Mouse (Mus musculus) adrenal gland, adult 18-20 months (tissue): ENCODE data around the gene Aff1. TPM values are rescaled to one million over a fixed set of nuclear protein-coding genes. Genes with fewer than 3 reads are reported as not detected.

Experiments used
- DNase-seq, 2 experiments: peaks; one replicate each; pipeline ENCODE4 v3.0.0; 2021 to 2022; ENCODE audit warnings: low spot score in 2 of 2
- total RNA-seq, 2 experiments: library from RNA; stranded (reverse); gene quantifications; 1 replicate in 1 of 2; 2 replicates in 1 of 2; pipeline ENCODE4 v1.2.3; 2021

The Aff1 gene
- total RNA-seq, 2 experiments from 2014 or later = 40.3 to 43.8 TPM

DNA sequence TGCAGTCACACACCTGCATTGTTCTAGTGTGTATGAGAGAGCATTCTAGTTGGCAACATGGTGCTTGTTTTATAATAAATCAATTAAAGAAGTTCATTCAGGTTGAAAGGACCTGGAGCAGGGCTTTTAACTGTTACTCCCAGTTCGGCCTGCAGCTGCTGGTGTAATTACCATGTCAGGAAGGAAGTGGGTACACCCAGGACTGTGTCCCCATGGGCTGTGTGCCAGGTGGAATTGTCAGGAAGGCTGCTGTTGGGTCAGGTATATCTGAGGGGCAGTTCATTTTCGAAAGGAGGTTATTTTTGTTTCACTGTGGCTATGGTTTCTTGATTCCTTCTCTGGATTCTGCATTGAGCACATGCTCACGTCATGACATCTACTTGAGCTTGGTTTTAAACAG is 107.3 kb downstream of the Aff1 start:
- DNase-seq = no peak

DNA sequence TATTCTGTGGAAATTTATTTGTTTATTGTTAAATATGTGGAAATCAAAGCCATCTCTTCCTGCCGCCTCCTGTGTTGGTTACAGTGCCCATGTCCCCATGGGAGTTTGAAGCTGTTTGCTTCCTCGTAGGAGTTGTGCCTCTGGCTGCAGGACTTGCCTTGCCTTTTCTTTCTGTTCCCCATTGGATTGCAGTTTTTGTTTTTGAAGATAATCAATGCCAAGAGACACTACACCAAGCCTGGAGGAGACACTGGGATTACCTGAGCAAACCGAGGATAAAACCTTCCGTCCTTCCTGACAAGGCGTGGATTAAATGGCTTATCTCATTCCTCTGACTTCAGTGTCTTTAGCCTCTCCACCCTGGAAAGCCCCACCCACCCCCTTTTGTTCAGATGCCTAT is 107.8 kb downstream of the Aff1 start:
- no peak for DNase-seq

DNA sequence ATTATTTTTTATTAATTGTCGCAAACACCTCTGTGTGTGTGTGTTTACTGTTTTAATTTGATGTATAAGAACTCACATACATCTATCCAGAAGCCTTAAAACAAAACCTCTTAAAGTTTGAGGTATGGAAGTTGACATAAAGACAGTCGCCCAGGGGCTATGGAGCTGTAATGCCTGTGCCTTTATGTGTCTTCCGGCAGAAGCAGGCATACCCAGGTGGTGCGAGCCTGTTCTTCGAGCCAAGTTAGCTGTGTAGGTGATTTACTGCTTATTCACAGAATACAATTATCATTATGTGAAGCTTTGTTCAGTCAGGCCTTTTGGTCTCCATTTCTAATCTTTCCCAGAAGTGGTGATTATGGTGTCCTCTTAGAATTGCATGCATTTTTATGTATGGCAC is 111.2 kb downstream of the Aff1 start:
- no peak for DNase-seq

DNA sequence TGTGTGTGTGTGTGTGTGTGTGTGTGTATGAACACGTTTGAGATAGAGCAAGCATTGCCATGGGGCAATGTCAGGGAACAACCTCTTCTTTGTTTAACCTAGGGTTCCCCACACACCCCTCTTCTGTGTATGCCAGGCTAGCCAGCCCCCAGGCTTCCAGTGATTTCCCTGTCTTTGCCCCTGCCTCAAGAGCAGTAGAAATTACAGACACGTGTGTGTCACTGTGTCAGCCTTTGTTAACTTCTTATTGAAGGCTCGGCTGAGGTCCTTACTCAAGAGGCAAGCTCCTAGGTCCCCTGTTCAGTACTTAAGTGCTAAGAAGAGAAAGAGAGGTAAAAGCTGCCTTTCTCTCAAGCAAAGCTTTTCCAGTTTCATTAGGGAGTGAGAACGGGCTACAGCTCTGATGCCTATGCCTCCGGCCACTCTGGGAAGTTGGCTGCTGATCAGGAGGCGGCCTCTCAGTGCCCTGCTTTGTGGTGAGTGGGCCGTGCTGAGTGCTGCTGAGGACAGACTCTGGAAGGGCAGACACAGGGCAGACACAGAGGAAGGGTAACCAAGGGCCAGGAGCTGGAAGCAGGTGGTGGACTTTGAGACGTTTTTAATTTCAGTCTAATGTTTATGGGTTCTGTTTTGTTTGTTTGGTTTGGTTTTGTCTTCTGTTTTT is 111.9 kb downstream of the Aff1 start:
- DNase-seq = peak in 1 of 2 experiments; percentile 38

- DNase-seq = no peak
Observed at GRCm38 (mm10) chr5:103806851-103807578, 114.8 kb downstream of the Aff1 start.

- no peak for DNase-seq
Observed at GRCm38 (mm10) chr5:103807637-103808312, 115.6 kb downstream of the Aff1 start.

GRCm38 (mm10) chr5:103809674-103810330 is 117.6 kb downstream of the Aff1 start:
- no peak for DNase-seq

DNA sequence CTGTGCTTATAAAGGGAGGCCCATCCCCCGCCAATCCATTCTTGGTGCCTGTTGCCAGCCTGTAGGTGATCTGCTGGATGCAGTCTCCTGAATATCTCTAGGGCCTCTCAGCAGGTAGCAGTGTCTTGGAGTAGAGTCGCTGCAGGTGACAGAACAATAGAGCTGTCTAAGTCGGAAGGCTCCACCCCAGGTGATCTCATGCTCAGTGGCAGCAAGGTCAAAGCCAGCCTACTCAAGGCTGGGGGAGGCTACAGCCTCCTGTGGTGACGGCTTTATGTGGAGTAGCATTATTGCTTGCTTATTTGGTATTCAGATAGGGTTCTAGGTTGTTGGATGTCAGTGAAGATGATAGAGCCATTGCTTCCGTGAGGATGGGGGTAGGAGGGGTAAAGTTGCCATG is 121.1 kb downstream of the Aff1 start:
- no peak for DNase-seq

DNA sequence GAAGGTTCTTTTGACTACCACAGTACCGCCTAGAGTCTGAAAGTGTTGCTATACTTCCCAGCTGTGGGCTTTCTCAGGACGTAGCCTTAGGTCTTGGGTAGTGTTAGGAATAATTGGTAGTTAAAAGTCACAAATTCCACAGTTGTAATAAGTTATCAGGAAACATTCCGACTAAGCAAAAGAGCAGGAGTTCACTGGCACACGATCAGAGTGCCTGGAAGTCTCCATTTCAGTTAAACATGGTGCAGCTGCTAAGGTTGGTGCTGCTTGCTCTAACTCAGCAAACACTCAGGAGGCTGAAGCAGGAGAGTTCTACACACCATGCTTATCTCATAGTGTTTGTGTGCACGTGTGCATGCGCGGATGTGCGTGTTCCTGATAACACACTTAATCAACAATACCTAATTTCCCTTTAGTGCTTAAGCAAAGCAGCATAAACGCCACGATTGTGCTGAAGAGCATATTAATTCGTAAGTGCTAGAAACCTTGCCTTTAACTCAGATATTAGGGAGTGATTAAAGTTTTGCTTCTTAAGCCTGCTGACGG is 121.9 kb downstream of the Aff1 start:
- no peak for DNase-seq

DNA sequence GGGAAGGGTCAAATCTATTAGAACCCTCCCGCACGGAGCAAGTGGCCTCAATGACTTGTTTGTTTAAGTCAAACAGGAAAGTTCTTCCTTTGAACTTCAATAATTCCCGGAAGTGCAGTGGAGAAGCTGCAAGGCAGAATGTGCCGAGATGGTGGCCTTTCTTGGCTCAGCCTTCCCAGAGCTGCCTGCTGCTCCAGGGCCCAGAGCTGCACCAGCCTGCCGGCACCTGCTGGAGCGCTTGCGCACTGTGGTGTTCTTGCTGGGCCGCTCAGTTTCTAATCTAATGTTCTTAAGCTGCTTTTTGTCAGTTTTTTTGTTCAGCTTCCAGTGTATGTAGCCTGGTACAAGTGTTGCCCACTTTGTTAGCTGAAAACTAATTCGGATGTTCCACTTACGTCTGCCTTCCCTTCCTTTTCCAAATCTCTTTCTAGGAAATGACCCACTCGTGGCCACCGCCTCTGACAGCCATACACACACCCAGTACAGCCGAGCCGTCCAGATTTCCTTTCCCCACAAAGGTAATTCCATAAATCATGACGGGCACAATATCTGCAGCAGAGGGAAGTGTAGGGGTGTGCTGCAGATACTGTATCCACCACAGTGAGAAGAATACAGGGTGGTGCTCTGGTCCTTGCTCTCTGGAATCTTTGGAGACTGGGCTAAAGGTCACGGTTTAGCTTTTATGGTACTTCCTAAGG is 122.5 kb downstream of the Aff1 start:
- DNase-seq = no peak

GRCm38 (mm10) chr5:103815249-103815617 is 123.1 kb downstream of the Aff1 start:
- no peak for DNase-seq

GRCm38 (mm10) chr5:103816718-103817117 is 124.5 kb downstream of the Aff1 start:
- no peak for DNase-seq

- peak; percentile 74 to 80 for DNase-seq
Observed at GRCm38 (mm10) chr5:103817754-103818153, 125.6 kb downstream of the Aff1 start.

DNA sequence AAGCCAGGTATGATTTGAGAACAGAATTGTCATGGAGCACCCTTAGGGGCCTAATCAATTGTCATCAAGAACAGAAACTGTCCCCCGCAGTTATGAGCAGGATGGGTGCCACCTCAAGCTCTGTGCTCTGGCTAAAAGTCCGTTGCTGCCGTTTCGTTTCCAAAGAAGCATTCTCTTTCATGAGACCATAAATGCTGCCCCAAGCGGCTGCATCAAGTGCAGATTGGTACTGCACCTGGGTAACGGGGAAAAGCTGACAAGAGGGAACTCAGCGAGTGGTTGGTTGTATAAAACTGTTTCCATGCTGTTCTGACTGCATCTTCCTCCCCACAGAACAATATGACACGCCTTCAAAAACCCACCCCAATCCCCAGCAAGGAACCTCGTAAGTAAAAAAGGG is 126.4 kb downstream of the Aff1 start:
- no peak for DNase-seq

- DNase-seq = no peak
Observed at GRCm38 (mm10) chr5:103819674-103820073, 127.5 kb downstream of the Aff1 start.

DNA sequence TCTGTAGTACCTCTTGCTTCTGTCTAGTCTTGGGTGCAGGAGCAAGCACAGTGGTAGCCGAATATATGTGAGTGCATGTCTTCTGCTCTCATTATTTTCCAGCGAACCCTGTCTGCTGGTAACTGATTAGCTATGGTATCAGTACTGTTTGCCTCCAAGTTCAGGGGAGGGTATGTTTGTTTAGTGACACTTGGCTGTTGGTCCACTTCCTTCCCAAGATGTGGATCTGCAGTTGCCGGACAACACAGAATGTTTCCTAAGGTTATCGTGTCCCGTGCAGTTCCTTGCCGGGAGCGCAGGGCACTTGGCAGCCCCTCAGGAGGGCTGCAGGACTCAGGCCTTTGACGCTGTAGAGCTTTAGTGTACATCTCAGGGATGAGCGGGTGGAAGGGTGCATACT is 128.9 kb downstream of the Aff1 start:
- no peak for DNase-seq

GRCm38 (mm10) chr5:103821500-103822298 is 129.5 kb downstream of the Aff1 start:
- no peak for DNase-seq

- DNase-seq = no peak
Observed at GRCm38 (mm10) chr5:103822949-103823348, 130.8 kb downstream of the Aff1 start.

GRCm38 (mm10) chr5:103828304-103828703 is 136.1 kb downstream of the Aff1 start:
- DNase-seq = no peak

GRCm38 (mm10) chr5:103828729-103829128 is 136.6 kb downstream of the Aff1 start:
- DNase-seq = no peak
